Mouse (Mus musculus) C2C12 (cell line): Measurements from ENCODE around the gene Chic1. TPM values are rescaled to one million over a fixed set of nuclear protein-coding genes. Genes with fewer than 3 reads are reported as not detected.

Experiments used
- H3K27me3 ChIP-seq: one replicate; pipeline ENCODE4 v1.6.1; 2011; ENCODE audit not compliant: control insufficient read depth, insufficient read depth, insufficient read length
- H3K36me3 ChIP-seq: one replicate; pipeline ENCODE4 v1.6.1; 2011; ENCODE audit not compliant: control insufficient read depth, insufficient read depth
- H3K4me3 ChIP-seq: one replicate; pipeline ENCODE4 v1.5.1; 2011; ENCODE audit warnings: mild to moderate bottlenecking, control low read depth; ENCODE audit not compliant: poor library complexity, insufficient read depth, severe bottlenecking
- H3K79me2 ChIP-seq: one replicate; pipeline ENCODE4 v1.6.1; 2011; ENCODE audit not compliant: control insufficient read depth, insufficient read depth
- H3K79me3 ChIP-seq: one replicate; pipeline ENCODE4 v1.6.1; 2011; ENCODE audit warnings: low read depth, control low read depth
- H3ac ChIP-seq: one replicate; pipeline ENCODE3; 2011; ENCODE audit warnings: low read depth; ENCODE audit not compliant: control insufficient read depth, insufficient read length
- CEBPB ChIP-seq: IDR thresholded peaks from one replicate; pipeline ENCODE4 v1.6.1; 2011; ENCODE audit warnings: low read depth, mild to moderate bottlenecking, control low read depth, moderate library complexity
- CTCF ChIP-seq: IDR thresholded peaks from one replicate; pipeline ENCODE4 v1.5.1; 2011; ENCODE audit not compliant: control insufficient read depth, insufficient read depth, insufficient read length
- FOSL1 ChIP-seq: IDR thresholded peaks from one replicate; pipeline ENCODE4 v1.8.0; 2011; ENCODE audit warnings: mild to moderate bottlenecking, low read length; ENCODE audit not compliant: poor library complexity, insufficient read depth, severe bottlenecking
- MAX ChIP-seq: IDR thresholded peaks from one replicate; pipeline ENCODE4 v1.6.1; 2011; ENCODE audit warnings: mild to moderate bottlenecking, control low read depth
- MYOD1 ChIP-seq: IDR thresholded peaks from one replicate; pipeline ENCODE4 v1.6.1; 2011; ENCODE audit warnings: low read depth; ENCODE audit not compliant: control insufficient read depth, insufficient read length
- MYOG ChIP-seq: IDR thresholded peaks from one replicate; pipeline ENCODE4 v1.6.1; 2011; ENCODE audit not compliant: control insufficient read depth, insufficient read length; ENCODE audit errors: extremely low read depth
- USF1 ChIP-seq: IDR thresholded peaks from one replicate; pipeline ENCODE4 v1.6.1; 2011; ENCODE audit warnings: low read depth, mild to moderate bottlenecking, control low read depth, moderate library complexity
- polyA plus RNA-seq: library from polyadenylated mRNA; unstranded; fragments of >200 nt; fragmentation: generic; extraction: Trizol; gene quantifications from one replicate; pipeline ENCODE4 v1.2.1, GENCODE M21; 2012; ENCODE audit warnings: missing spikeins

The Chic1 gene
- polyA plus RNA-seq, 1 experiment, result 0.40 TPM

DNA sequence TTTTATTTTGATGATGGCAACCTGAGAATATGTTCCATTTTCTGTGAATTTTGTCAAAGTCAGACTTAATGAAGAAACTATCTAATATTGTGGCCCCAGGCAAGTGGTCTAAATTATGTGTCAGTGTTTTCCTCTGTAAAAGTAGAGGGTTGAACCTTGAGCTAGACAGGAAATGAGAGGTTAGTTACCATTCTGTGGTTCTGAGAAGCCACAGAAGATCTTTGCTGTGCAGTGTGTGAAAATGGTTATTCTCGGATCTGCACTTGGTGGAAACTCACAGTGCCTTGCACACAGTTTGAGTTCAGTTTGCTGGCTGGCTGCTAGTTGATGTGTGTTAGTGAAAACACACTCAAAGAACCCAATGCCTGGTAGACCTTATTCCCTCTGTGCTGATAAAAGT lies 37.6 kb downstream of the Chic1 start:
- TF ChIP-seq MAX (no peak), CTCF (no peak), FOSL1 (no peak), MYOG (no peak), USF1 (no peak)
- no peak overlapping the region for H3ac ChIP-seq
- H3K79me3 ChIP-seq, result no peaks in the 10 kb centered on the region
- H3K36me3 ChIP-seq, result no peaks in the 10 kb centered on the region
- H3K4me3 ChIP-seq, result no peak overlapping the region
- no peaks in the 10 kb centered on the region for H3K27me3 ChIP-seq
- H3K79me2 ChIP-seq, result no peaks in the 10 kb centered on the region

- no peak for TF ChIP-seq CEBPB
- no peak for TF ChIP-seq USF1
- TF ChIP-seq FOSL1, result no peak
- no peak for TF ChIP-seq MYOD1
- TF ChIP-seq MAX, result no peak
- TF ChIP-seq CTCF, result no peak
- TF ChIP-seq MYOG, result no peak
- Histone ChIP-seq H3K27me3 (no peaks in the 10 kb centered on the region), H3K79me2 (no peaks in the 10 kb centered on the region), H3K79me3 (no peaks in the 10 kb centered on the region), H3ac (no peak overlapping the region), H3K4me3 (no peak overlapping the region), H3K36me3 (no peaks in the 10 kb centered on the region)
Observed at GRCm38 (mm10) chrX:103405021-103405420, 48.7 kb downstream of the Chic1 start.

GRCm38 (mm10) chrX:103414167-103414566 lies 57.9 kb downstream of the Chic1 start, which contains the start of gene Tsx:
Gene Tsx (plus strand): TSS chrX:103414467.
- Histone ChIP-seq H3K79me2 (no peaks in the 10 kb centered on the region), H3K36me3 (no peaks in the 10 kb centered on the region), H3K79me3 (no peaks in the 10 kb centered on the region), H3K4me3 (no peak within 1 kb of the TSS), H3K27me3 (no peaks in the 10 kb centered on the region), H3ac (no peak within 1 kb of the TSS)
- TF ChIP-seq MYOG (no peak), USF1 (no peak), CTCF (no peak), CEBPB (no peak), MAX (no peak), MYOD1 (no peak), FOSL1 (no peak)

DNA sequence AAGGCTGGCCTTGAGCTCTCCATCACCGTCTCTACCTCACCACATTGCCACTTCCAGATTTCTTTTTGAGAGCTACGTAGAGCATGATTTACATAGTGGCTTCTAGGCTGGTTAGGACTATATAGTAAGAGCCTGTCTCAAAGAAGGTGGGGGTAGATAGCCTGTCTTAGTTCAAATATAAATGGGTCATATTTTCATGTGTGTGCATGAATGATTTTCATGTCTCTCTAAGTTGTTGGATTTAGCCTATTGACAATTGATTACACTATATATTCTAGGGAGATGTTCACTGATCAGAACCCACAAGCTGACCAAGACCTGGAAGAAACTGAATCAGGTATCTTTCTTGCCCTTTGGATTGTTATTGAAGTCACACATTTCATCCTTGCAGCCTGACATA lies 65.4 kb downstream of the Chic1 start, which contains the start of gene Gm26992:
TSS of gene Gm26992 (plus strand) at position 301 of the 400 bp plus-strand sequence.
- Histone ChIP-seq H3K79me2 (no peaks in the 10 kb centered on the region), H3K27me3 (no peaks in the 10 kb centered on the region)
- TF ChIP-seq MYOD1, result no peak
- TF ChIP-seq MAX, result no peak

DNA sequence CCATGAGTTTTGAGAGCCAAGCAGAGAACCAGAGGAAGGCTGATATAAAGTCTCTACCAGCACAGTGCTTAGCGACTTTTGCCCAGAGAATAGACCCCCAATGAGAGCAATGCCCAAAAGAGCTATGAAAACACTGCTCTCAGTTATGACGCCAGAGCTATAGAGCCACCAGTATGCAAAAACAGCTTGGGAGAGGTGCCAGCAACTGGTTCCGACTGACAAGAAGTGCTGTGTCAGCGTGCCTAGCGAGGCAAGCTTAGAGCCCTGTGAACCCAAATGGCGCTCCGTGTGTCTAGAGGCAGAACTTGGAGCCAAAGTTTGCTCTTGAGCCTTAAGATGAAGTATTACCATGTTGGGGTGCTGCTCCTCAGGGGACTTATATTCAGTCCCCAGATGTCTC lies 71.4 kb downstream of the Chic1 start:
- Histone ChIP-seq H3K36me3 (no peaks in the 10 kb centered on the region), H3K4me3 (no peak overlapping the region), H3K79me3 (no peaks in the 10 kb centered on the region), H3K79me2 (no peaks in the 10 kb centered on the region), H3K27me3 (no peaks in the 10 kb centered on the region), H3ac (no peak overlapping the region)
- TF ChIP-seq USF1, result no peak
- no peak for TF ChIP-seq FOSL1
- no peak for TF ChIP-seq CTCF
- TF ChIP-seq CEBPB, result no peak
- TF ChIP-seq MAX, result no peak
- no peak for TF ChIP-seq MYOG
- no peak for TF ChIP-seq MYOD1

More for the DNA sequence above, 65.4 kb downstream of the Chic1 start, which contains the start of gene Gm26992:
- H3ac ChIP-seq, result no peak within 1 kb of the TSS
- H3K79me3 ChIP-seq, result no peaks in the 10 kb centered on the region
- H3K4me3 ChIP-seq, result no peak within 1 kb of the TSS
- no peaks in the 10 kb centered on the region for H3K36me3 ChIP-seq

GRCm38 (mm10) chrX:103432293-103432692 lies 76.0 kb downstream of the Chic1 start:
- no peaks in the 10 kb centered on the region for H3K36me3 ChIP-seq
- H3K79me2 ChIP-seq, result no peaks in the 10 kb centered on the region
- H3K27me3 ChIP-seq, result no peaks in the 10 kb centered on the region
- H3ac ChIP-seq, result no peak overlapping the region
- TF ChIP-seq USF1 (no peak), CTCF (no peak), MYOD1 (no peak), CEBPB (no peak), MAX (no peak), FOSL1 (no peak), MYOG (no peak)
- no peaks in the 10 kb centered on the region for H3K79me3 ChIP-seq
- no peak overlapping the region for H3K4me3 ChIP-seq
